Mouse (Mus musculus): ENCODE results near the gene Tmem219.

Tmem219 gene

DNA sequence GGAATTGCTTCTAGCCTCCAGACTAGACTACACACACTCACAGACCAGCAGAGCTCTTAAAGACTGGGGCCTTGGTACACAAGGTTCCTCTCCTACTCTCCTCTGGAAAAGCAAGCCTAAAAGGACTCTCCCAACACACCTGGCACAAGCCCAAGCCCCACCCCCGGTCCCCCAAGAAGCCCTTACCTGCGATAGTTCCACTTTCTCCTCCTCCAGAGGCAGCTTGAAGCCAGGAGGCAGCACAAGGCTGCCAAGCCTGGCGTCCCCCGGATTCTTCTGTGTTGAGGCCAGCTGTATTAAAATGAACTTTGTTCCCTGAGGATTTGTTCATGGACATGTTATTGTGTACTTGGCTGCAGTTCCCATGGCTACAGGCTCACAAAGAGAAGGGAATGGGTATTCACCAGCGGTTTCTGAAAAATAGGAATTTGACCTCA is at the start of gene Tmem219:
TSS of gene Tmem219 (minus strand) at position 294 of the 437 bp plus-strand sequence.
- peak; percentile 56 for DNase-seq (ENCODE audit: low spot score)

- no peak for DNase-seq (ENCODE audit: low spot score)
Observed at GRCm38 (mm10) chr7:126967361-126967760, 44.6 kb upstream of the Tmem219 start.

DNA sequence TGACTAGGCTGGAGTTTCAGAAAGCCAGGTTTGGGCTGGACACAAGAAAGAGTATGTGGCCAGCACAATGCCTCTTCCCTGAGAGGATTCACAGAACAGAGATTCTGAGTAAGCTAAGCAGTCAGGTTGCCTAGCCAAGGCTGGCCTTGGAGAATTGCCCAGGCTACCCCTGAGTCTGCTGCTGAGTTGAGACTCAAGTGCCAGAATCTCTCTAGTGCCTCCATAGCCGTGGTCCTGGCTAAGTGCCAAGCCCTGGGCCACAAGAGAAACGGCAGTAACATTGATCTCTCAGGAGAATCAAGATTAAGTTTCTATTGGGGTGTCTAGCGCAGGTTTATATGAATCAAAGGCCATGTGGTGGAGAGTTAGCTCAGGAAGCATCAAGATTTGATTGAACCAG is 42.9 kb upstream of the Tmem219 start:
- DNase-seq (ENCODE audit: low spot score), result no peak

DNA sequence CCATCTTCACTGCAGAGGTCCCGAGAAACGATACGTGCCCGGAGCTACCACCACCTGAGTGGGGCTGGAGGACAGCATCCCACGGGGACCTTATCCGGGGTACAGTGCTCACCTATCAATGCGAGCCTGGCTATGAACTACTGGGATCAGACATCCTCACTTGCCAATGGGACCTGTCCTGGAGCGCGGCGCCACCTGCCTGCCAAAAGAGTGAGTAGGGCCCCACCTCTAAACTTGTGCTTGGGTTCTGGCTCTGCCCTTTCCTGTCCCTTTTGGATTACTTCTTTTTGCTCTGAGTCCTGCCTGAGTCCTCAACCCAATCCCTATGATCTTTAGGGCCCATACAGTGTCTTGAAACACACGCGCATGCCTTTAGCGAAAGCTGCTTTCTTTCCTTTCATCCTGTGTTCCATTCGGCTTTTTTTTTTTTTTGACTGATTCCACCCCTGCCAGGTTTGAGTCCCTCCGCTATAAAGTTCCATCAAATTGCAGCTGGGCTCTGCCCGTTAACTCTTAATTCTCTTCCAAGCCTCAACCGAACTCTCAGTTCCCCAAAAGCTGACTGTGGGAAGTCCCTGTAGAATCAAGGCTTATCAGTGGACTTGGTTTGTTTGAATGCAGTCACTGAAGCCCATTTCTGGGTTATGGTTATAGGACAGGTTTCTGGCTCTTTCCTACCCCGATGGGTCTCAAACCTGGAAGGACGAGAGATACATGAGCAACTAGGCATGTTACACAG is 41.0 kb upstream of the Tmem219 start:
- no peak for DNase-seq (ENCODE audit: low spot score)

DNA sequence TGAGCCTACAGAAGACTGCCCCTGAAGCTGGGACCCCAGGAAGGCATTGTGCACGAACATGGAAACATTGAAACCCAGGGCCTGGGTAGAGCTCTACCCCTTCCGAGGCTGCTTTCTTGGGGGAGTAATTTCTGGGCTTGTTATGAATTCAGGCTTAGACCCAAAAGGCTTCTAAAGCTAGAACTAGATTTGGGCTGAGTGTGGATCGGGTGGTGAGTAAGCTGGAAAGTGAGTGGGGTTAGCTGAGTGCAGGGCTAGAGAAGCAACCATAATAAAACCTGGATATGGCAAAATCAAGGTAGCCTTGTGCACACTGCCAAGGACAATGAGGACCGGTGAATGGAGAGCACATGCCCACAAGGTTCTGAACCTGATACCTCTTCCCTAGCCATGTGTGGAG is 39.2 kb upstream of the Tmem219 start:
- no peak for DNase-seq (ENCODE audit: low spot score)

DNA sequence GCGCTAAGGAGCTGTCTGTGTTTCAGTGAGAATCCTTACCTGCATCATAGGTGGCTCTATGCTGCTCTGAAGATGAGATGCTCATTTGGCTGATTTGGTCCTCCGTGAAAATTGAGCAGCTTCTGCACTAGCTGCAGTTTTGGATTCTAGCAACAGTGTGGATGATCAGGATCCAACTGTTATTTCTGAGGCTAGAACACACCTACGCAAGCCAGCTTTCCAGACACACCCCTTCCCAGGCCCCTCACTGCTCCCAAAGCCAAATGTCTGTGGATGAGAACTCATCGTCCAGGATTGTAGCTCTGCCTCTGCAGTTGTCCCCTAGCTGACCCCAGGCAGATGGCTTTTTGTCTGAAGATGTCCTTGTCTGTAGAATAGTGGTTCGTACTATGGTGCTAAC is 38.4 kb upstream of the Tmem219 start:
- DNase-seq (ENCODE audit: low spot score), result no peak

DNA sequence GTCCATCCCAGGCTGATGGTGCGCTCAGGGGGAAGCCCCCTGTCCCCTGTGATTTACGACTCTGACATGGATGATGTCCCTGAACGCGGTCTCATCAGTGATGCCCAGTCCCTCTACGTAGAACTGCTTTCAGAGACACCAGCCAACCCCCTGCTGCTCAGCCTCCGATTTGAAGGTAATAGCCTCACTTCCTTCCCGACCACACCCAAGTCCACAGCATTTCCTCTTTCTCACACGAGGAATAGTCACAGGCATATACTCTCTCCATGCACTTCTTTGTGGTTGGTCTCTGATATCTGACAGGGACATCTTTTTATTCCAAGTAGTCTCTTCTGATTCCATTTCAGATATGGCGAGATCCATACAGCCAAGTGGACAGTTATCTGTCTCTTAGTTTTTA is 37.1 kb upstream of the Tmem219 start:
- DNase-seq (ENCODE audit: low spot score), result no peak

DNA sequence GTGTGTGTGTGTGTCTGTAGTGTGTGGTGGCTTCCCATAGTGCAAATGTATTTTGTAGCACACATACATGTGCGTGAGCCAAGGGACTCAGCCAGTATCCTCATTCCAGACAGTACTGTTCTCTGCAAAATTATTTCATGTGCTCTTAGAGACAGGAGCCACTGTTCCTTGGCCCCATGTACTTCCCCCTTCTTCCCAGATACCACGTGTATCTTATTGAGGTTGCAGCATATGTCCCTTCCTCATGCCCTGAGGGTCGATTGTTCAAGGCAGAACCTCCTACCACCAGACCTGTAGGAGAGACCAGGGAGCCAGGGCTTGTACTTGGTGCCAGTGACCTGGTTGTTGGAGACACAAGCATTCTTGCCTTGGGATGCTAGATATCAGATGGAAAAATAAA is 32.4 kb upstream of the Tmem219 start:
- DNase-seq (ENCODE audit: low spot score), result no peak

DNA sequence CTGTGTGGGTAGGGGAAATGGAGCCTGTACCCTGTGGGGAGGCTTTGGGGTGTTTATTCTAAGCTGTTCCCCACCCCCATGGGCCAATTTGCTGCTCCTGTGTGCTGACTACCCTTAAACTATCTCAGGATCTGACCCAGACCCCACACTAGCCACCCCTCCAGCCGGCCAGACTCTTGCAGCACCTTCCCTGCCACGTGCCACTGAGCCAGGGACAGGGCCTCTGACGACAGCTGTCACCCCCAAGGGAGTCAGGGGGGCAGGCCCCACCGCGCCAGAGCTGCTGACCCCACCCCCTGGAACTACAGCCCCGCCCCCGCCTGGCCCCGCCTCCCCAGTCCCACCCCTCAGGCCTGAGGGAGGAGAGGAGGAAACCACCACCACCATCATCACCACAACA is 29.9 kb upstream of the Tmem219 start:
- no peak for DNase-seq (ENCODE audit: low spot score)

GRCm38 (mm10) chr7:126951741-126952140 is 29.0 kb upstream of the Tmem219 start:
- DNase-seq (ENCODE audit: low spot score), result no peak

GRCm38 (mm10) chr7:126950647-126951615 is 28.2 kb upstream of the Tmem219 start:
- DNase-seq (ENCODE audit: low spot score), result no peak

GRCm38 (mm10) chr7:126949793-126950646 is 27.3 kb upstream of the Tmem219 start, which contains the start of gene Sez6l2:
TSS of gene Sez6l2 (plus strand) at chr7:126950563.
- peak; percentile 91 for DNase-seq (ENCODE audit: low spot score)

DNA sequence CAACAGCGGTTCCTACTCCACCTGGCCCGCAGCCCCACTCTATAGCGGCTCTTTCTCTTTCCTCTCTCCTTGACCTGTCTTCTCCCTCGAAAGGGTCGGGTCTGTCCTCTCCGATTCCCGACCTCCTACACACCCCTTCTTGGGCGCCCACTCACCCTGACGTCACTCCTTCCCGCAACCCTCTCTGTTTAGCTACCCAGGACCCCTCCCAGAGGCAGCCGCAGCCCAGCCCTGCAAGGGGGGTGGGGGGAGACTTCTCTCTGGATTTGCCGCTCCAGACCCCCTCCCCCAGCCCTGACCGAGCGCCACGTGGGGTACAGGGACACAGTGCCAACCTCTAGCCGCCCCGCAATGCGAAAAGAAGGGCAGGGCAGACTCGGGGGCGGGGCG is 26.7 kb upstream of the Tmem219 start, which contains the start of gene Asphd1:
TSS of gene Asphd1 (minus strand) at position 180 of the 390 bp plus-strand sequence.
- DNase-seq (ENCODE audit: low spot score), result no peak

- DNase-seq (ENCODE audit: low spot score), result no peak
Observed at GRCm38 (mm10) chr7:126948626-126949025, 25.9 kb upstream of the Tmem219 start.

GRCm38 (mm10) chr7:126946530-126946929 is 23.8 kb upstream of the Tmem219 start:
- peak; percentile 27 for DNase-seq (ENCODE audit: low spot score)

DNA sequence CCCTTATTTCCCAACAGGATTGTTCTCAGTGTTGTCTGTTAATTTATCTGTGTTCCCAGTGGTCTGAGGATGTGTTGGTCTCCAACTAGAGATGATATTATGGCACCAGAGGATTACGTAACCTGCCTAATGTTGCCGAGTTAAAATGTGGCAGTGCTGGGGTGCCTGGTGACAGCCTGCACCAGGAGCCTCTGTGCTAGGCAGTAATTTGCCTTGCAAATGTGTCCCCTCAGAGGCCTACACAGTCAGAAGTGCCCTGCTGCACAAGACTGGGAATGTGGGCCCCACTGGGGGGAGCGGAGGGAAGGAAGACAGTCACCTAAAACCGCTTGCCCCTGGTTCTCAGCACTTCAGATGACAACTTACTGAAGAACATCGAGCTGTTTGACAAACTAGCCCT is 19.1 kb upstream of the Tmem219 start:
- DNase-seq (ENCODE audit: low spot score), result no peak

- DNase-seq (ENCODE audit: low spot score), result no peak
Observed at GRCm38 (mm10) chr7:126941171-126941570, 18.5 kb upstream of the Tmem219 start.

DNA sequence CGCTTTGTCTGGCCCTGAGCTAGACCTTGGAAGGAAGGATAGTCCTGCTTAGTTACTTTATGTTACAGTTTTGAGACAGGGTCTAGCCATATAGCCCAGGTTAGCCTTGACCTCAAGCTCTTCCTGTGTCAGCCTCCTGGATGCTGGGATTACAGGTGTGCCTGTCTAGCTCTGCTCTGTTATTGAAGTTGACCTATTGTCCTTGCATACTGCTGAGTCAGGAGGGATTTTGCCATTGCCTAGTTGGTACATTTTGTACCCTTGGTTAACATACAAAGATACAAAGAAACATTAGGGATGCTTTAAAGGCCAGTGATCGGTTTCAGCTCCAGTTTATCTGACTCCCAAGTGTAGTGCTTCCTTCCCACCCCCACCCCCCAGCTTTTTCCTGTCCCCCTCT is 9.9 kb upstream of the Tmem219 start:
- no peak for DNase-seq (ENCODE audit: low spot score)

DNA sequence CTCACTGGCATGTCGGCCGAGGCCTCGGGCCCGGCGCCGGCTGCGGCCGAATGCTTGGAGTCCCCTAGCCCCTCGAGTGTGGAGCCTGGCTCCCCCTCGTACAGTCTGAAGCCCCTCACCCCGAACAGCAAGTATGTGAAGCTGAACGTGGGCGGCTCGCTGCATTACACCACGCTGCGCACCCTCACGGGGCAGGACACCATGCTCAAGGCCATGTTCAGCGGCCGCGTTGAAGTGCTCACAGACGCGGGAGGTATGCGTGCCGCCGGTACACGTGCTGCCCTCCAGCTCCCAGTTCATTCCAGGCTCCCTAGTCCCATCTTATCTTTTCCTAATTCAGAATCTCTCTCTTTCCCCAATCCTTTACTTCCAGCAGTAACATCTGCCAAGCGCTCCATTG is 6.3 kb upstream of the Tmem219 start:
- DNase-seq (ENCODE audit: low spot score), result no peak

GRCm38 (mm10) chr7:126928384-126929037 is 5.8 kb upstream of the Tmem219 start, which contains the start of gene Kctd13:
TSS of gene Kctd13 (plus strand) at chr7:126928879.
- peak; percentile 91 for DNase-seq (ENCODE audit: low spot score)

- DNase-seq (ENCODE audit: low spot score), result no peak
Observed at GRCm38 (mm10) chr7:126926299-126926698, 3.6 kb upstream of the Tmem219 start.

All from ovary, postnatal 14 days (tissue).